Mouse (Mus musculus) ES-E14 (cell line): ENCODE measurements around the gene Tnrc6c. TPM values are rescaled to one million over a fixed set of nuclear protein-coding genes. Genes with fewer than 3 reads are reported as not detected.

Experiments used
- DNase-seq: peaks from one replicate; pipeline ENCODE4 v3.0.0-alpha.2; 2013; ENCODE audit warnings: low read depth, low spot score
- H3K27ac ChIP-seq: 2 replicates; pipeline ENCODE4 v1.5.1; 2012; ENCODE audit warnings: low read depth, mild to moderate bottlenecking, low read length, moderate library complexity, mixed read lengths; ENCODE audit not compliant: poor library complexity, insufficient read depth, severe bottlenecking
- H3K36me3 ChIP-seq: 2 replicates; pipeline ENCODE4 v1.6.1; 2012; ENCODE audit warnings: mild to moderate bottlenecking, low read length, moderate library complexity, mixed read lengths; ENCODE audit not compliant: control insufficient read depth, poor library complexity, insufficient read depth, severe bottlenecking
- H3K4me1 ChIP-seq, 2 experiments: fragments of 150-350 bp in 1 of 2; sonication (generic) in 1 of 2; 2 replicates each; pipeline ENCODE4 v1.6.1; 2012; ENCODE audit warnings: low read length in 2 of 2, mild to moderate bottlenecking in 1 of 2, mixed read lengths in 1 of 2; ENCODE audit not compliant: control insufficient read depth in 2 of 2, insufficient read depth in 2 of 2, poor library complexity in 1 of 2
- H3K4me3 ChIP-seq, 2 experiments: fragments of 150-350 bp in 1 of 2; sonication (generic) in 1 of 2; 2 replicates each; pipeline ENCODE4 v1.5.1; 2012; ENCODE audit warnings: low read length in 2 of 2, low read depth in 1 of 2, mild to moderate bottlenecking in 1 of 2, mixed read lengths in 1 of 2; ENCODE audit not compliant: insufficient read depth in 1 of 2, poor library complexity in 1 of 2, severe bottlenecking in 1 of 2
- H3K9ac ChIP-seq: 2 replicates; pipeline ENCODE4 v1.6.1; 2012; ENCODE audit warnings: low read depth, mild to moderate bottlenecking, low read length, mixed read lengths; ENCODE audit not compliant: poor library complexity, insufficient read depth, severe bottlenecking
- H3K9me3 ChIP-seq: fragments of 150-350 bp; sonication (generic); 2 replicates; pipeline ENCODE4 v1.6.1; 2012; ENCODE audit warnings: low read depth, mild to moderate bottlenecking, low read length; ENCODE audit not compliant: control insufficient read depth, insufficient read depth
- CHD2 ChIP-seq: IDR thresholded peaks from 2 replicates; pipeline ENCODE4 v1.6.1; 2014; ENCODE audit warnings: mild to moderate bottlenecking, low read depth, low read length, inconsistent platforms
- HCFC1 ChIP-seq: IDR thresholded peaks from 2 replicates; pipeline ENCODE4 v1.6.1; 2012; ENCODE audit warnings: low read length, inconsistent platforms, borderline replicate concordance; ENCODE audit not compliant: insufficient read depth
- MAFK ChIP-seq: IDR thresholded peaks from 2 replicates; pipeline ENCODE4 v1.6.1; 2014; ENCODE audit warnings: mild to moderate bottlenecking, low read depth, low read length, inconsistent platforms; ENCODE audit not compliant: insufficient read depth
- ZC3H11A ChIP-seq: IDR thresholded peaks from 2 replicates; pipeline ENCODE4 v1.6.1; 2012; ENCODE audit warnings: low read depth, mild to moderate bottlenecking, inconsistent platforms, low read length, borderline replicate concordance
- ZNF384 ChIP-seq: IDR thresholded peaks from 2 replicates; pipeline ENCODE4 v1.6.1; 2012; ENCODE audit warnings: low read depth, low read length, inconsistent platforms
- in situ Hi-C, 2 experiments: fragments of 600-800 bp; cut with MboI; formaldehyde crosslinking; loops; one replicate each; pipeline ENCODE4 v1.15.1; 2025; ENCODE audit warnings: low sequenced_read_pairs in 2 of 2, inconsistent platforms in 1 of 2; ENCODE audit not compliant: unreplicated experiment in 2 of 2
- total RNA-seq: library from RNA; depleted of rRNA; stranded (reverse); fragments of 300-350 nt; gene quantifications from 2 replicates; pipeline ENCODE4 v1.2.3, GENCODE M21; 2012

Tnrc6c gene
- total RNA-seq, 1 experiment, result 21.5 TPM

DNA sequence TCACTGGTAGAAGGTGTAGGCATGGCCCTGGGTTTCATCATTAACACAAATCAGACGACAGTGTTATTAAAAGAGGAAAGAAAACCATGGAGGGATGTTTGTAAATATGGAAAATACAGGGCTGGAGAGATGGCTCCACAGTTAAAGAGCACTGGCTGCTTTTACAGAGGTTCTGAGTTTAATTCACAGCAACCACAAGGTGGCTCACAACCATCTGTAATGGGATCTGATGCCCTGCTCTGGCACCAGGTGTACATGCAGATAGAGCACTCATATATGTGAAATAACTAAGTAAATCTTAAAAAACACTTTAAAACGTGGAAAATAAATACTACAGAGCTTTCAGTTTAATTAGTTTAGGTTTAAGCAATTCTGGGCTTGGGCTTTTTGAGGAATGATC, 24.7 kb downstream of the Tnrc6c start:
- TF ChIP-seq ZC3H11A (no peak), HCFC1 (no peak), MAFK (no peak), CHD2 (no peak), ZNF384 (no peak)
- Histone ChIP-seq H3K4me1 (peaks cover 0 to 5% of the 10 kb centered on the region in 2 experiments; a peak in 1 of 4 replicates), H3K27ac (no peak overlapping the region), H3K9ac (no peak overlapping the region), H3K36me3 (no peaks in the 10 kb centered on the region), H3K4me3 (no peak overlapping the region), H3K9me3 (no peaks in the 10 kb centered on the region)
- DNase-seq, result no peak
- in situ Hi-C loops, result no loop called here

DNA sequence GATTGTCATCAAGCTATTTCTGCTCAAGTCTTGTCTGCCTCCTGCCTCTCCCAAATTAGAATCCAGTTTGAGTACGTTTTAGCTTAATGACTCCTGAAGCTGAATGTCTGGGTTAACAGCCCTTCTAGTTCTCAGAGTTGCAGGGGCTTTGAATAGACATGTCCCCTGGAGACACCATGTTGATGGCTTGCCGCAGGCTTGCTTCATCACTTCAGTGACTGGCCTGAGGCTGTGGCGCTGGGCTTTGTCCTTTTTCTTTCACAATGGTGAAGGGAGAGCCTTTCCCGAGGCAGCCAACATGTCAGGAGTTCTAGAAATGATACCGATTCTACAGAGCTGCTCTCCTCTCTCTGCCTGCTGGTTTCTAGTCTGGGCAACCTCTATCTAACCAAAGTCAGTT, 30.6 kb downstream of the Tnrc6c start:
- DNase-seq, result no peak
- H3K36me3 ChIP-seq, result no peaks in the 10 kb centered on the region
- no peaks in the 10 kb centered on the region for H3K9me3 ChIP-seq
- no peak overlapping the region; the same call in 1 of the 2 replicates for H3K27ac ChIP-seq
- no peak overlapping the region for H3K9ac ChIP-seq
- no peak for TF ChIP-seq MAFK
- H3K4me3 ChIP-seq, result no peak overlapping the region
- in situ Hi-C loops, result no loop called here
- peaks cover 9 to 17% of the 10 kb centered on the region in 2 experiments for H3K4me1 ChIP-seq

DNA sequence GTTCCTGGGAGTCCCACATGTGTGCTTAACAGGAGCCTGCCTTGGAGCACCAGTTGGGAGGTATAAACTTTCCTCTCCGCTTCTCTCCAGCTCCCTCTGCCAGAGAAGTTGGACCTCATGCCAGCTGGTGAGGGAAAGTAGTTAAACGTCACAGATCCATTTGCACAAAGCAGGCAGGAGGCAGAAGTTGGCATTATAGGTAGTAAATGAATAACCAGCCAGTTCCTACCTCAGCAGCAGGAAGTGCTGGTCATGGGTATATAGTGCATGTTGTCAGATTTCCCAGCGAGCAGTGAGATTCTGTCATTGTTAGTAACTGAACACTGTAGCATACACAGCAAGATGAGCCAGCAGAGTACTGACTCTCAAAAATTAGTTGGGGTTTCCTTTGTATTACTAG, 31.4 kb downstream of the Tnrc6c start:
- Histone ChIP-seq H3K9ac (no peak overlapping the region), H3K4me1 (peaks cover 9 to 17% of the 10 kb centered on the region in 2 experiments), H3K27ac (peak overlapping the region; percentile 38; the same call in 1 of the 2 replicates), H3K9me3 (no peaks in the 10 kb centered on the region), H3K36me3 (no peaks in the 10 kb centered on the region), H3K4me3 (peak overlapping the region in 1 of 2 experiments; percentile 5; a peak in 1 of 4 replicates)
- TF ChIP-seq ZNF384, result no peak
- TF ChIP-seq ZC3H11A, result no peak
- TF ChIP-seq MAFK, result no peak
- TF ChIP-seq HCFC1, result no peak
- TF ChIP-seq CHD2, result no peak
- DNase-seq, result no peak
- in situ Hi-C loops, result no loop called here

DNA sequence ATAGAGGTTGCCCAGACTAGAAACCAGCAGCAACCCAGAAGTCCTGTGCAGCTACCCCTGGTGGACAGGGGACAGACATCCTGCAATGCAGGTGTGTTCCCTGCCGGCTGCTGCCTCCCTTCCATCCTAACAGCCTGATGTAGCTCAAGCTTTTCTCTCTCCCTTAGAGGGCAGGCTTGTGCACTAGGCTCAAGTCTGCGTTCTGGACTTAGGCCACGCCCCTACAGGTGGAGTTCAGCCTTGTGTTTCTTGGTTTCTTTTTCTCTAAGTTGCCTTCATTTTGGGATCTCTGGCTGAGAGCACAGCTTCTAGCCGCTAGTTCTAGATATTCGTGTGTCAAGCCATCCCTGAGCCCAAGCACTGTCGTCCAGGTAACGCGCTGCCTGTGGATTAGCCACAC, 31.9 kb downstream of the Tnrc6c start:
- H3K4me1 ChIP-seq, result peaks cover 9 to 17% of the 10 kb centered on the region in 2 experiments
- H3K36me3 ChIP-seq, result no peaks in the 10 kb centered on the region
- no peaks in the 10 kb centered on the region for H3K9me3 ChIP-seq
- H3K9ac ChIP-seq, result no peak overlapping the region
- in situ Hi-C loops, result no loop called here
- no peak overlapping the region; the same call in 1 of the 2 replicates for H3K27ac ChIP-seq
- peak overlapping the region in 1 of 2 experiments; percentile 5; a peak in 2 of 4 replicates for H3K4me3 ChIP-seq
- TF ChIP-seq ZNF384, result no peak
- no peak for TF ChIP-seq MAFK
- no peak for TF ChIP-seq ZC3H11A
- TF ChIP-seq CHD2, result no peak
- TF ChIP-seq HCFC1, result no peak
- peak; percentile 54 for DNase-seq

DNA sequence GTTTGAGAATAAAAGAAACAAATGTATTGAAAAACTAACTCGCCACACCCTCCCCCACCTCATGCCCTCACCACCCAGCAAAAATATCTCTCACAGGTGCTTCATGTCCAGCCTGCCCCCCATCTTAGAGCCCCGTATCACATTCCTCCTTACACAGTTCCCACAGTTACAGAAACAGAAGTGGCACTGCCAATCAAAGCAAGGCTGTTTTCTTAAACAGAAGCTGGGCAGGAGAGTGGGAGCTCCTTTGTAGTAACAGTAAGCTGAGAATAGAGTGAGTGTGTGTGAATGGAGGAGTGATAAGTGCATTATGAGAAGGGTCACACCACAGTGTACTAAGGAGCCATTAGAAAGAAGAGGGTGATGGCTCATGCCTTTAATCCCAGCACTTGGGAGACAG, 34.5 kb downstream of the Tnrc6c start:
- in situ Hi-C loops, result no loop called here
- Histone ChIP-seq H3K9me3 (no peaks in the 10 kb centered on the region), H3K4me1 (peaks cover 10 to 19% of the 10 kb centered on the region in 2 experiments), H3K27ac (no peak overlapping the region), H3K36me3 (no peaks in the 10 kb centered on the region), H3K4me3 (no peak overlapping the region), H3K9ac (no peak overlapping the region)
- TF ChIP-seq ZNF384 (no peak), HCFC1 (no peak), CHD2 (no peak), ZC3H11A (no peak), MAFK (no peak)
- DNase-seq, result no peak
